Comparison of ENCODE assay signal across 12 mouse cellular contexts in genomic region chr5:149391574-149392375, GRCm38 (mm10). TPM values are rescaled to one million over a fixed set of nuclear protein-coding genes. Genes with fewer than 3 reads are reported as not detected.
DNase-seq lines count a peak whose midpoint lies in the region; ATAC-seq and TF ChIP-seq lines count a peak whose summit lies in the region.
"Had no signal": no experiment of that assay in that cellular context is flagged by ENCODE, and none has a peak within 500 bp of the region (broad histone marks: within the 10 kb centered on the region; RNA-seq: fewer than 3 reads in every experiment).

No protein-coding gene starts in this region.

- 59% methylated on average over 18 of the region's 18 CpGs for WGBS in midbrain, embryonic 15.5 days
- 63% methylated on average over 18 of the region's 18 CpGs for WGBS in midbrain, embryonic 16.5 days
- WGBS in intestine, embryonic 16.5 days = 15% methylated on average over 18 of the region's 18 CpGs
- 31% methylated on average over 18 of the region's 18 CpGs for WGBS in small intestine, adult 2 months

- no peaks in the 10 kb centered on the region for H3K36me3 ChIP-seq in midbrain, embryonic 15.5 days (replicated peaks)
- H3K36me3 ChIP-seq in midbrain, embryonic 16.5 days (ENCODE audit: control insufficient read depth, insufficient read depth, low read length) = no peaks in the 10 kb centered on the region
- no peaks in the 10 kb centered on the region for H3K36me3 ChIP-seq in intestine, embryonic 16.5 days (ENCODE audit: control insufficient read depth, insufficient read depth, low read length)
- no peaks in the 10 kb centered on the region for H3K36me3 ChIP-seq in small intestine, adult 2 months (ENCODE audit: control insufficient read depth, insufficient read depth, low read length)
- H3K36me3 ChIP-seq: midbrain, embryonic 12.5 days had no signal

- TF ChIP-seq POLR2A in small intestine, adult 2 months (IDR thresholded peaks at IDR 0.05; ENCODE audit: low read depth, low read length) = no peak

- no peaks in the 10 kb centered on the region for H3K9me3 ChIP-seq in midbrain, embryonic 15.5 days
- H3K9me3 ChIP-seq in midbrain, embryonic 16.5 days (replicated peaks; ENCODE audit: control insufficient read depth, low read length, poor library complexity, severe bottlenecking) = no peaks in the 10 kb centered on the region
- no peaks in the 10 kb centered on the region for H3K9me3 ChIP-seq in intestine, embryonic 16.5 days (ENCODE audit: control insufficient read depth, low read length)

- no peaks in the 10 kb centered on the region for H3K4me1 ChIP-seq in midbrain, embryonic 15.5 days
- no peaks in the 10 kb centered on the region for H3K4me1 ChIP-seq in midbrain, embryonic 16.5 days (ENCODE audit: control insufficient read depth, insufficient read depth, low read length)
- H3K4me1 ChIP-seq in intestine, embryonic 16.5 days (ENCODE audit: control insufficient read depth, insufficient read depth, low read length) = 0 out of 2 replicates have a peak, but pooled peaks cover 3% of the 10 kb centered on the region
- H3K4me1 ChIP-seq in small intestine, adult 2 months (ENCODE audit: control insufficient read depth, insufficient read depth, insufficient read length, low read length) = no peaks in the 10 kb centered on the region

- 0 out of 2 replicates have a peak overlapping the region, but pooled peaks have one; percentile 4 for H3K27ac ChIP-seq in midbrain, embryonic 15.5 days
- H3K27ac ChIP-seq in midbrain, embryonic 16.5 days (ENCODE audit: low read length) = no peak overlapping the region
- H3K27ac ChIP-seq in intestine, embryonic 16.5 days (ENCODE audit: low read length) = peak overlapping the region; percentile 14
- peak overlapping the region; percentile 43; the same call in 1 of the 2 replicates for H3K27ac ChIP-seq in small intestine, adult 2 months (ENCODE audit: insufficient read depth, low read depth, low read length)
- H3K27ac ChIP-seq: midbrain, embryonic 12.5 days had no signal

- no peak overlapping the region for H3K9ac ChIP-seq in midbrain, embryonic 15.5 days
- no peak overlapping the region for H3K9ac ChIP-seq in midbrain, embryonic 16.5 days (ENCODE audit: low read depth, low read length)
- no peak overlapping the region; the same call in 1 of the 2 replicates for H3K9ac ChIP-seq in intestine, embryonic 16.5 days (ENCODE audit: low read depth, low read length)
- H3K9ac ChIP-seq: midbrain, embryonic 12.5 days had no signal

- H3K27me3 ChIP-seq in midbrain, embryonic 15.5 days (replicated peaks) = no peaks in the 10 kb centered on the region
- H3K27me3 ChIP-seq in midbrain, embryonic 16.5 days (ENCODE audit: control insufficient read depth, insufficient read depth, low read depth, low read length) = no peaks in the 10 kb centered on the region
- H3K27me3 ChIP-seq in intestine, embryonic 16.5 days (replicated peaks; ENCODE audit: control insufficient read depth, insufficient read depth, low read length) = no peaks in the 10 kb centered on the region
- no peaks in the 10 kb centered on the region for H3K27me3 ChIP-seq in small intestine, adult 2 months (ENCODE audit: control insufficient read depth, insufficient read depth, low read length)

- no peak overlapping the region for H3K4me2 ChIP-seq in midbrain, embryonic 15.5 days
- H3K4me2 ChIP-seq in midbrain, embryonic 16.5 days (ENCODE audit: low read length) = no peak overlapping the region
- peak overlapping the region; percentile 21; the same call in 1 of the 2 replicates for H3K4me2 ChIP-seq in intestine, embryonic 16.5 days (ENCODE audit: low read depth, low read length)
- H3K4me2 ChIP-seq: midbrain, embryonic 12.5 days had no signal

- no peak for TF ChIP-seq CTCF in small intestine, adult 2 months (IDR thresholded peaks at IDR 0.05; ENCODE audit: extremely low read depth, insufficient read length, insufficient replicate concordance, low read depth, low read length)

- peak; percentile 62 for DNase-seq in embryo, embryonic 11 days
- DNase-seq in layer of hippocampus, adult 9-11 months = no peak
- DNase-seq in adrenal gland, postnatal 25 days = no peak
- no peak for DNase-seq in gastrocnemius, adult 18-20 months (ENCODE audit: low spot score)
- DNase-seq: kidney, postnatal 14 days; right cerebral cortex, postnatal 14 days had no signal

- no peak overlapping the region for H3K4me3 ChIP-seq in midbrain, embryonic 15.5 days
- H3K4me3 ChIP-seq in midbrain, embryonic 16.5 days (ENCODE audit: low read depth, low read length) = no peak overlapping the region
- H3K4me3 ChIP-seq in intestine, embryonic 16.5 days (ENCODE audit: low read length) = no peak overlapping the region
- H3K4me3 ChIP-seq in small intestine, adult 2 months (ENCODE audit: low read depth, low read length) = no peak overlapping the region
- H3K4me3 ChIP-seq: midbrain, embryonic 12.5 days had no signal

- ATAC-seq in midbrain, embryonic 15.5 days (replicated peaks) = no peak
- ATAC-seq in midbrain, embryonic 16.5 days = no peak
- ATAC-seq in intestine, embryonic 16.5 days = peak; percentile 52

RNA-seq across cellular contexts. Expression of gene Medag, which starts 19.8 kb away (rescaled TPM):
- polyA plus RNA-seq in midbrain, embryonic 15.5 days (2015; fragmentation: Nextera tagmentation; extraction: Ambion mirVana) = 2.6 and 2.7 TPM in 2 replicates
- polyA plus RNA-seq in midbrain, embryonic 16.5 days (2015; fragmentation: Nextera tagmentation; extraction: Ambion mirVana) = 2.0 and 2.8 TPM in 2 replicates
- polyA plus RNA-seq in intestine, embryonic 16.5 days (2015; fragmentation: Nextera tagmentation; extraction: Ambion mirVana) = 1.8 and 2.0 TPM in 2 replicates
- 0.76 and 2.5 TPM in 2 replicates for polyA plus RNA-seq in small intestine, adult 2 months (2012; rRNA removed)
- 1.5 and 1.9 TPM in 2 replicates for total RNA-seq in adrenal gland, postnatal 25 days (2021)
- total RNA-seq in gastrocnemius, adult 18-20 months (2021) = 10 to 100 TPM in 1 of 2 experiments, 1 to 10 TPM in 1; 9.5 to 15.6 TPM

RNA-seq across cellular contexts. Expression of gene Tex26, which starts 47.7 kb away (rescaled TPM):
- polyA plus RNA-seq in midbrain, embryonic 15.5 days (2015; fragmentation: Nextera tagmentation; extraction: Ambion mirVana) = 0.92 and 1.1 TPM in 2 replicates
- 1.6 and 2.0 TPM in 2 replicates for polyA plus RNA-seq in midbrain, embryonic 16.5 days (2015; fragmentation: Nextera tagmentation; extraction: Ambion mirVana)
- 0.38 and 0.39 TPM in 2 replicates for polyA plus RNA-seq in intestine, embryonic 16.5 days (2015; fragmentation: Nextera tagmentation; extraction: Ambion mirVana)
- not detected in 2 replicates for polyA plus RNA-seq in small intestine, adult 2 months (2012; rRNA removed)
- total RNA-seq in adrenal gland, postnatal 25 days (2021) = not detected in 2 replicates
- total RNA-seq in gastrocnemius, adult 18-20 months (2021) = not detected
- total RNA-seq: adrenal gland, adult 18-20 months had no signal
